Mouse (Mus musculus) layer of hippocampus, adult 18-20 months (tissue): ENCODE measurements around the gene Ahcyl1. TPM values are rescaled to one million over a fixed set of nuclear protein-coding genes. Genes with fewer than 3 reads are reported as not detected.
A peak's percentile ranks its signal among the peaks of the same experiment; 100 is the strongest.
"Not testable (repeated sequence)": the region's sequence is repeated elsewhere in the genome, so short reads cannot be mapped to it uniquely, and the experiment has no call there.

Source experiments
- DNase-seq, 2 experiments: peaks; one replicate each; pipeline ENCODE4 v3.0.0; 2022; ENCODE audit warnings: low spot score in 2 of 2
- long read RNA-seq: library from polyadenylated mRNA; stranded (forward); transcript quantifications from one replicate; pipeline ENCODE4 v2.0.0, GENCODE M21; 2021
- total RNA-seq, 2 experiments: library from RNA; stranded (reverse); gene quantifications; 2 replicates each; pipeline ENCODE4 v1.2.3; 2021

Ahcyl1 gene
- total RNA-seq, result 100 to 1,000 TPM; 323 to 325 TPM
- long read RNA-seq, transcript Ahcyl1-201 (17 exons, 3,863 nt), result major isoform, 636 of 735 reads
- long read RNA-seq, partial matches to known transcripts, result 27 of 735 reads
- long read RNA-seq, other reads (novel, unspliced or antisense), result 71 of 735 reads

DNA sequence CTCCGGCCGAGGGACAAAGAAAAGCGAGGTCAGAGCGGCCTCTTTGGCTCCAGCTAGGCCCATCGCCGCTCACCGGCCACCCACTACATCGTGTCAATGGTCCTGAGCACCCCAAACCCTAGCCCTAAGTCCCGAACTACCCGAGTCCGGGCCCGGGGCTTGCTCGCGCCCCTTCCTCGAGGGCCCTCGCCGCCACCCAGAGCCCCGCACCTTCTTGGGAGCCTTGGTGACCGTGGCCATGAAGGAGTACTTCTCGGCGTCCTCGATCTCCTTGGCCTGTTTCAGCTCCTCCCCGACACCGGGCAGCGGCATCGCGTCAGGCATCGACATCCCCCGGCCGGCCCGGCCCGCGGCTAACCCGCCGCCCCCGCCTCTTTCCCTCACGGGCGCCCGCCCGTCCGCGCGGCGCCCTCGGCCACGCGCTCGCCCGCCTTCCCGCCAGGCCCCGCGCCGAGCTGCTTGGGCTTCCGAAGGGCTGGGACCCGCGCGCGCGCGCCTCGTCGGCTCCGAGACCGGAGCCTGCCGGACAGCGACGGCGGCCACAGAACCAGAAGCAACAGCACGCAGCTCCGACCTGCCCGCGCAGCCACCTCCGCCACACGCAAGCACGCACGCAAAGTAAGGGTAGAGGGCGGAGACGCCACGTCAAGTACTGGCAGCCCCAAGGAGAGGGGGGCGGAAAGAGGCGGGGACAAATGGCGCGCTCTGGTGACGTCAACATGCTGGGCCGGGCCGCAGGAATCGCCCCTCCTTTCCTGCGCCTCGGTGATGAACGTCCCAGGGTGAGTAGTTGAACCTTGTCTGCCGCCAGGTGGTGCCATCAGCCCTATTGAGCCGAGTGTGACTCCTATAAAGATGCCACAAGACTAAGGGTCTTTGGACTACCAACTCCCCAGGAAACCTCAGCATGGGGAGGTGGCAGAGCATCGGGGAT lies at the start of gene Ahcyl1:
Ahcyl1 (minus strand) TSS at position 613 of the 934 bp plus-strand sequence.
- peak; percentile 99 to 100 for DNase-seq

- no peak for DNase-seq
These were observed 49.7 kb upstream of the Ahcyl1 start for GRCm38 (mm10) chr3:107746026-107746425.

DNA sequence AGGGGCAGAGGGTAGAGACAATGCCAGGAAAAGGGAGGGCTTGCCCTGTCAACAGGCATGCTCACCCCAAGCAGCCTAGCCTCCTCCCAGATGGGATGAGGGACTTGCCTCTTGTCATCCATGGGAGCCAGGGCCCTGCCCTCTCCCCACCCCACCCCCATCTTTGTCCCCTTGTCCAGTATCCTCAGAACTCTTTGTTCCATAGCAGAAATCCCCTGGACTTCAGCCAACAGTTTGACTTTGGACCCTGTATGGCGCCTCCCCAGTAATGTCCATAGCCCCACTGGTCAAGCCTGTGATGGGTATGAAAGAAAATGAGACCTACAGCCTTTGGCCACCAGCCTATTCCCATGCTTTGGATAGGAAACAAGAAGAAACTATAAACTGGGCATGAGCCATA lies 47.3 kb upstream of the Ahcyl1 start:
- DNase-seq, result no peak

DNA sequence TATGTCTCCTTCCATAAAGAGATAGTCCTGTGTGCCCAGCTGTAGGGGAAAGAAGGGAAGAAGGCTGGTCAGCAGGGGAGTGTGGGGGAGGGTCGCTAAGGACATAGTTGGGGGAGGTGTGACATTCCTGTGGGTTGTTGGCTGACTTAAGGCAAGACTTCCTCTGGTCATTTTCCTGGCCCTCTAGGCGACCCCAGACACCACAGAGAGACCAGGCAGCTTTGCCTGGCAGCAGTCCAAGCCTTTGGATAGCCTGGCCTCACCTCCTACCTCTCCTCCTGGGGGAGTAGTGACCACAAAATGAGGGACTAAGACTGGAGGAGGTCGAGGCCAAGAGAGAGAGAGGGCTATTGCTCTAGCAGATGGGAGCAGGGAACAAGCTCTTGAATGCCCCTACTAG lies 46.7 kb upstream of the Ahcyl1 start:
- DNase-seq, result no peak

DNA sequence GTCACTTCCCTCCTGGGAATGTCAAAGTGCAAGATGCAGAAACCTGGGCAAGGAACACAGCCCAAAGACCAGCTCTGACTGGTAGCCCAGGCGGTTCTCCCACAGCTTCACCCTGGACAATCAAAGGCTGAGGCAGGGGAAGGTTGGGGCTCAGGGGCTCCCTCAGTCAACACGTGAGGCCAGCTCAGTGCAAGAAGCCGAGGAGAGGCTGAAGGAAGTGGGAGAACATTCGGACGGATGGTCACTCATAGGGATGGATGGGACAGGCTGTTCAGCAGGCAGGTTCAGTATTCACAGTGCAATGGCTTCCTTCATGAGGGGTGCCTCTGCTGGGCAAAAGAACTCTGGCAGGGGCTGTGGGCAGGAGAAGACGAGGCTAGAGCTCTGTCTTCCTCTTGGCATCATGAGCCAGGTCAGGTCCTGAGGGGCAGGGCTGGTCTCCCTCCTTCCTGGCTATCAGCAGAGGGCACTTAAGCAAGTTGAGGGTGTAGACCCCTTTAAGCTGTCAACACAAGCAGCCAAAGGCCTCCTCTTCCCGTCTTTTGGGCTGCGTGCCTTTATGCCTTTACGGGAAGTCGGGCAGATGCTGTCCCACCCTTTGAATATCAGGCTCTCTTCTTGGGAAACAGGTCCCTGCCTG lies 45.8 kb upstream of the Ahcyl1 start:
- no peak for DNase-seq

DNA sequence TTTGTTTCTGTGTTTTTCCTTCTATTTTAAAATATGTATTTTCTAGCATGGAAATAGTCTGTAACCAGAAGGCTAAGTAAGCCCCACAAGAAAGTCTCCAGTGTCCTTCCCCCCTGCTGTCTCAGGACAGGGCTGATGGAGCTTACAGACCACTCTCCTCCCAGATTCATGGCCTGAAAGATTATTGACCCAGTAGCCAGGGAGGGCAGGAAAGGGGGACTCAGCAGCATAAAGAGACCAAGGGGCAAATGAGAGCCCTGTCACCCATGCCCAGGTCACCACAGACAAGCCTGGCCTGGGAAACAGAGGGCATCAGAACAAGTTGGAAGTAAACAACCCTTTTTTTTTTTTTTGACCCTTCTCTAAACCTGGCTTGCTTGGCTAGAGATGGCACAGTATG lies 45.0 kb upstream of the Ahcyl1 start:
- no peak for DNase-seq

DNA sequence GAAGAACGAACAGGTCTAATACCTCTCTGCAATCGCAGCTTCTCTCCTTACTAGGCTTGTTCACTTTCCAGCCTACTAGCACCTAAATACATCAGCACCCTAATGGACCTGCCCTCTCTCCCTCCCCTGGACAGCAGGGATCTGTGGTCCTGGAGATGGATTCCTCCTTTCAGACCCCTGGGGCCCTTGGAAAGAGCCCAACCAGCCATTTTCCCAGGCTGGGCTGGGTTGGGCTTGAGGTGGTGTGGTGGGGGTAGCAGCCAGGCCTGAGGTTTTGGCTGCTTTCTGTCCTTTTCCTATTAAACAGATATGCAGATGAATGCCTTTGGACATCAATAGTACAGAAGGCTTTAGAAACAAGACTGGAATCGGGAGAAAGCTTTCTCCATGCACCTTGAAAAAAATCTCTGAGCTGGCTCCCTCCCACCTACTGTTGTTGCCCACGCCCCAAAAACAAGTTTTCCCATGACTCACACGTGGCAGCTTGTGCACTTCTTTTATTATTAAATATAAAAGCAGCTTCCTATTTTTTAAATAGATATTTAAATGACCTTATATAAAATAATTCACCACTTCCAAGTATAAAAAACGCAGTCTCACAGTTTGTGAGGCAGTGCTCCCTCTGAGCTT lies 44.3 kb upstream of the Ahcyl1 start:
- DNase-seq, result no peak

- no peak for DNase-seq
These were observed 43.6 kb upstream of the Ahcyl1 start for GRCm38 (mm10) chr3:107739966-107740365.

DNA sequence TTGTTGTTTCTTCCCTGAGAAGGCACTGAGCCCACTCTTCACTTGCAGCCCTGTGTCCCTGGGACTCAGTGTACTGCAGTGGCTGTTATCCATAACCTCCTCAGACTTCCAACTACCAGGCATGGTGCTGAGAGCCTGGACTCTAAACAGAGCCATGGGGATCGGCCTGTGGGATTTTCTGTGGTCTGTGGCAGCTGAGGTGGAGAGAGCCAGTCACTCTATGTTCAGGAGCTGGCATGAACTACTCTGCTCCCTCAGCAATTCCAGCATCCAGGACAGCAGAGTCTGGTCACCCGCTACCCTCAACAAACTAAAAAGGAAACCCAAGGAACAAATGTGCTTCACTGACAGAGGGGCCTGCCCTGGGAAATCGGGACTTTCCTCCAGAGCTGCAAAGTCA lies 43.1 kb upstream of the Ahcyl1 start:
- no peak for DNase-seq

DNA sequence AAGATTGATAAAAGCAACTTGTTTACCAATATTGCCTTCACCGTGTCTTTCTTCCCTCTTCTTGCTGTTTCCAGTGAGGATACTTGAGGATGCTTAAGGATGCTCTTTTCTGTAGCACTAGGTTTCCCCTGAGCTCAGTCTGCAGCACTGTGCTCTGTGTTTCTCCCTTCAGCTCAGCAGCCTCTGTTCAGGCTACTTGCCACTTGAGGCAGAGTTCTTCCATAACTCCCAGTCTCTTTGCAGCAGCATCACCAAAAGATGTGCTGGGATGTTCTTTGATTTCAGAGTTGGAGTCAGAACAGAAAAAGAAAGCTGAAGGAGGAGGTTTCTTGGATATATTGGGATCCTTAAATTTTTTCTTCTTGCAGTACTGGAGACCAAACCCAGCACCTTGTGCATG lies 42.3 kb upstream of the Ahcyl1 start:
- no peak for DNase-seq

DNA sequence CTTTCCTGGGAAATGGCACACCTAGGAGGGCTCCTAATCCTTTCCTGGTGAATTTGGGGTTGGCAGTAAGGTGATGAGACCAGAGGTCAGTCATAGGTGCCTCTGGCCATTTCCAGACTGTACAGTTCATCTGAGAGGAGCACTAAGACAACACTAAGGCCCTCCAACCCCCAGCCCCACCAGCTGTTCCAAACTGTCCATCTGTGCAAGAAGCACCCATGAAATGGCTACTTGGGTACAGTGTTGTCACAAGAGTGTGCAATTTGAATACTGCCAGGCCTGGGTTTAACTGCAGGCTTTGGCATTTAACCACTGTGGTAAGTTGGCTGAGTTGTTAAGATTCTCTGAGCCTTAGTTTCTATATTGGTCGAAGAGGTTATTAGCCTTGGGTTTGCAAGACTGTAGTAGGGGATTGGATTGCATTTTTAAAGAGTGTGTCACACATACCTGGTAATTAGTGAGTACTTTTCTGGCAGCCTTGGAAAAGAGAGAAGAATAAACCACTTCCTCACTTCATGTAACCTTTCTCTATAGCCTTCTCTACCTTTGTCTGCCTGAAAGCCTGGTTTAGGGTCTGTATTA lies 41.3 kb upstream of the Ahcyl1 start:
- no peak for DNase-seq

DNA sequence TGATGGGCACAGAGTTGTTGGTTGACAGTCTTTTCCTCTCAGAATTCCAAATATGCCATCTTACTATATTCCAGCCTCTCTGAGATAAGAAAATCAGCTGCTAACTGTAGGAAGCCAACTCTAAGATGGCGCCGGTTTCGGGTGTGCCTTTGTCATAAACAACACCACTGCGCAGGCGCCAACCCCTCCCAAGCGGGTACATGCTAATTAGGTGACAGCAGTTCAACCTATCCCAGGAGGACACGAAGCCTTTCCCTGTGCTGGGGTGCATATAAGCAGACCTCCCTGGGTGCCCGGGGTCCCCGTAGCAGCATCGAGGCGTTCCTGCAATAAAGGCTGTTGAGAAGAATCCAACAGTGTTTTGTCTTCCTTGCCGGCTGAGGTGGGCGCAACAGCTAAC lies 39.3 kb upstream of the Ahcyl1 start:
- DNase-seq, result not testable (repeated sequence)

GRCm38 (mm10) chr3:107733329-107733728 lies 37.0 kb upstream of the Ahcyl1 start:
- DNase-seq, result no peak

GRCm38 (mm10) chr3:107730236-107730635 lies 33.9 kb upstream of the Ahcyl1 start:
- no peak for DNase-seq

GRCm38 (mm10) chr3:107728509-107728908 lies 32.1 kb upstream of the Ahcyl1 start:
- DNase-seq, result no peak

DNA sequence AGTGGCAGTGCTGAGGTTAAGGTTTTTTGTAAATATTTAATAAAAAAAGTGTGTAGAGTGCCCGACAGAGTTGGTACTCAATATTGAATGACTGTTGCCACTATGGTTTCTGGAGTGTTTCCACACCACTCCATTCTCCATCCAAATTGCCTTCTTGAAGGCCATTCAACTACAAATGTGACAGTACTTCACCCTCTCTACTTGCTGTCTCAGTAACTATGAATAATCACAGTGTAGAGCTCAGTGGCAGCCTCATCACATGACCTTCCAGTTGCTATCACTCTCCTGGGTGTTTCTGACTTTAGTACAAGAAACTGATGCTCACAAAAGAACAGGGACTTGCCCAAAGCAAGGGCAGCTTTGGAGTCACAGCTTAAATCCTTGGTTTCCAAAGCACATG lies 19.6 kb upstream of the Ahcyl1 start:
- DNase-seq, result no peak

- no peak for DNase-seq
These were observed 18.0 kb upstream of the Ahcyl1 start for GRCm38 (mm10) chr3:107714276-107714933.

DNA sequence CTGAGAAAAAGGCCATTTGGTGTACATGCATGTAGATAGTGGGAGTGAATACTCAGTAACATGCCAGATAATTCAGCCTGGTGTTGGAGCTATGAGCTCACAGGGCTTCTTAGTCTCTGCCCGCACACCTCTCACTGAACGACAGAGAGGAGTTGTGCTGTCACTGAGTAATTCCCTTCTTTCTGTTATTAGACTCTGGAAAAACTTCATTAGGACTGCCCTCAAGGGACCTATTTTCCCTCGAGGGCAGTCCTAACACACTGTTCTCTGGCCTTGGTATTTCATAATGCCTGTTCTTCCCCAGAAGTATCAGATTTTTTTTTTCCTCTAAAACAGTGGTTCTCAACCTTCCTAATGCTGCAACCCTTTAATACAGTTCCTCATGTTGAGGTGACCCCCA lies 15.7 kb upstream of the Ahcyl1 start:
- DNase-seq, result no peak

DNA sequence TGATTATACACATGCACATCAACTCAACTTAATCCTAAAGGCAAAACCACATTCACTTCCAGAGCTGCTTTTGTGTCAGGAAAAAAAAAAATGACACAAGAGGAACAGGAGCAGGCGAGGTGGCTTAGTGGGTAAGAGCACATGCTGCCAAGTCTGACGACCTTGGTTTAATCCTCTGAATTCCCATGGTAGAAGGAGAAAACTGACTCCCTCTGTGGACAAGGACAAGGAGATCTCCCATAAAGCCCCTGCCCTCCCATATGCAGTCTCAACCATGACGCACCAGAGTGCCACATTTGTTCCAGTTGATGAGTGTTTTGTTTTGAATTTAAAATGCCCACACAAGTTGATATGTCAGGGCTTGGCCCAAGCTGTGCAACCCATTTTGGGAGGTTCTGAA lies 12.8 kb upstream of the Ahcyl1 start:
- DNase-seq, result no peak

DNA sequence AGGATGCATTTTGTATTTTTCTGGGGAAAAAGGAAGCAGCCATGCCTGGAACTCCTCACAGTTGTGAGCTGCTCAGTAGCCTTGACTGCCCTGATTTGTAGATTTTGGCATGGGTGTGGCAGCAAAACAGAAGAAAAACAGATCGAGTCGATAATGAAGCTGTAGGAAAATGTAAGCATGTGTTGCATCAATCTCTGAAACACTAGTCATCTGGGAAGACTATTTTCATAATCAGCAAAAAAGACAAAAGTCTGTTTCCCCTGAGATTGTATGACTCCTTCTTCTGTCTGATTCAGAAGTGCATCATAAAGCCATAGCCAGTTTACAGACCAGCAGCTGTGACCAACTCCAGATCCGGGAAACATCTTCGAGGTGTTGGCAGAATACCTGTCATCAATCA lies 10.9 kb upstream of the Ahcyl1 start:
- DNase-seq, result no peak

DNA sequence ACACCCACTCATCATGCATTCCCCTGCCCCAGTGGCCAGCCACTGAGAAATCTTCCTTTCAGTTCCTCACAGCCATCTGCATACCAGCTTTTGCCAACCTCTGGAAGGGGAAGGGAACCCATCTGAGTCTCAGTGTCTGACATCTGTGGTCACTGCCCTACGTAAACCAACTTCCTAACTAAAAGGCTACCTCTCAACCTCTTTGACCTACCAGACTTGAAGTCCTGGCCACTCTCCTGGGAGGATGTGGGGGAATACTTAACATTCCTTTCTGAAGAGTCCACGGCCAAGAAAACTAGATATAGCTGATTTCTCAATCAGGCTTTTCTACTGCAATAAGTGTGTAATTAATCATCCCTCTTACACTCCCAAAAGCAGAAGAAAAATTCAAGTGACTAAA lies 9.8 kb upstream of the Ahcyl1 start:
- no peak for DNase-seq
